Mouse (Mus musculus): ENCODE measurements around the gene Lrrc15. TPM values are rescaled to one million over a fixed set of nuclear protein-coding genes. Genes with fewer than 3 reads are reported as not detected.

Lrrc15 gene
- polyA plus RNA-seq, 1 experiment from 2014 or later = 1.1 TPM

DNA sequence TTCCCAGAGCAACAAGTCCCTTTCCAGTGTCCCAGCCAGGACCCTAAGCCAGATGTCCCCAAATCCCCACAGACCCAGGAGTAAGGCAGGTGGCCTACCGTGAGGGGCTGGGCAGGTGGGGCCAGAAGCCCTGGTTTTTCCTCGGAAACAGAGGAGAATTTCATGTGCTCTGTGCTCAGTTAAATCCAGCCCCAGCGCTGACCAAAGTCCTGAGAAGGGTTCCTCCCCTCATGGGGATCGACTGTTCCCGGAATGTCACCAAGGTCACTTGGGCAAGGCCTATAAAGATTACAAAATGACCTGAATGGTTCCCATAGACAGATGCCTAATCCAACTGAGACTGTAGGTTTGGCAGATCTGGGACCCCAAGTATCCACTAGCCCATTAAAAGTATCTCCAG lies 15.7 kb downstream of the Lrrc15 start, which contains the start of gene Cpn2:
Gene Cpn2, minus strand, starts transcription at position 141 of the 400 bp plus-strand sequence.
- H3K27ac ChIP-seq (ENCODE audit: low read depth, low read length) = no peak within 1 kb of the TSS
- no peak within 1 kb of the TSS for H3K4me2 ChIP-seq (replicated peaks; ENCODE audit: low read depth, low read length)
- no peaks in the 10 kb centered on the region for H3K4me1 ChIP-seq (ENCODE audit: control insufficient read depth, insufficient read depth, low read length)
- no peak for ATAC-seq (ENCODE audit: low FRiP score, low TSS enrichment)
- H3K36me3 ChIP-seq (ENCODE audit: control insufficient read depth, insufficient read depth, low read length) = no peaks in the 10 kb centered on the region
- H3K4me3 ChIP-seq (ENCODE audit: low read length) = no peak within 1 kb of the TSS
- no peak within 1 kb of the TSS for H3K9ac ChIP-seq (ENCODE audit: low read depth, low read length)
- no peaks in the 10 kb centered on the region for H3K9me3 ChIP-seq (ENCODE audit: control insufficient read depth, low read length)
- 72% methylated on average over 5 of the region's 5 CpGs for WGBS
- no peaks in the 10 kb centered on the region for H3K27me3 ChIP-seq (ENCODE audit: control insufficient read depth, insufficient read depth, low read length)

DNA sequence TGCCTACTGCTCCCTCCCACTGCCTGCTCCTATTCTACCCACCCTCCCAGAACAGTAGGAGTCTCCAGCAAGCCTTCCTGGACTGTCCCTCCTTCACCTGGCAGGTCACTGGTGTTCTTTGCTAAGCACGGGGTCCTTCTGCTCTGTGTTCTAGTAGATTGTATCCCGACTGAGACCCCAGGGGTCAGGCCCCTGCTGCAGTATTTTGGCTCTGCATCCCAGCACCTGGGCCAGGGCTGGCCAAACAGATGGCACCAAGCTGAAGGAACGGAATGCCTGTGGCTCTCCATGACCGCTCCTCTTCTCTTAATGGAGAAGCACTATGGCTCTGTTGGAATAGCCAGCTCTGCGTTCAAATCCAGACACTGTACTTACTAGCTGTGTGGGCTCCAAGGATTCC lies 16.5 kb downstream of the Lrrc15 start:
- no peak overlapping the region for H3K9ac ChIP-seq (ENCODE audit: low read depth, low read length)
- no peaks in the 10 kb centered on the region for H3K4me1 ChIP-seq (ENCODE audit: control insufficient read depth, insufficient read depth, low read length)
- H3K27ac ChIP-seq (ENCODE audit: low read depth, low read length) = no peak overlapping the region
- H3K4me3 ChIP-seq (ENCODE audit: low read length) = no peak overlapping the region
- 88% methylated on average over 5 of the region's 5 CpGs for WGBS
- no peak overlapping the region for H3K4me2 ChIP-seq (replicated peaks; ENCODE audit: low read depth, low read length)
- H3K27me3 ChIP-seq (ENCODE audit: control insufficient read depth, insufficient read depth, low read length) = no peaks in the 10 kb centered on the region
- H3K9me3 ChIP-seq (ENCODE audit: control insufficient read depth, low read length) = no peaks in the 10 kb centered on the region
- H3K36me3 ChIP-seq (ENCODE audit: control insufficient read depth, insufficient read depth, low read length) = no peaks in the 10 kb centered on the region
- ATAC-seq (ENCODE audit: low FRiP score, low TSS enrichment) = no peak

DNA sequence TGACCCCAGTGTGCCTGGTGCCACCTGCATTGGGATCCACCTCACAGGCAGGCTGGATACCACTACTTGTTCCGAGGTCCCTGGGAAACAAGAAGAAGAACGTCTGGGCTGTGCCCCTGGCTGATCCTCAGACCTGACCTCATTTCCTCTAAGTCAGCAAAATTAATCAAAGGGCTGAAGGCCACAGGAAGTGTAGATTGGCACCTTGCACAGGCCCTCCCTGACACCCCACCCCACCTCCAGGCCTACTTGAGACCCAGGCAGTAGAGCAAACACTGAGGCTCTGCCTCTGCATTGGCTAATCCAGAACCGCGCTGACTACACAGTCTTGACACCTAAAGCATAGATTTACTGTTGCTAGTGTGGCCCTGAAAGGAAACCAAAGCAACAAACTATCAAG lies 17.4 kb downstream of the Lrrc15 start:
- no peak; the same call in 1 of the 2 replicates for ATAC-seq (ENCODE audit: low FRiP score, low TSS enrichment)
- no peaks in the 10 kb centered on the region for H3K9me3 ChIP-seq (ENCODE audit: control insufficient read depth, low read length)
- H3K36me3 ChIP-seq (ENCODE audit: control insufficient read depth, insufficient read depth, low read length) = no peaks in the 10 kb centered on the region
- no peak overlapping the region for H3K27ac ChIP-seq (ENCODE audit: low read depth, low read length)
- no peak overlapping the region for H3K9ac ChIP-seq (ENCODE audit: low read depth, low read length)
- no peak overlapping the region for H3K4me2 ChIP-seq (replicated peaks; ENCODE audit: low read depth, low read length)
- 46% methylated on average over 4 of the region's 4 CpGs for WGBS
- no peak overlapping the region for H3K4me3 ChIP-seq (ENCODE audit: low read length)
- H3K4me1 ChIP-seq (ENCODE audit: control insufficient read depth, insufficient read depth, low read length) = no peaks in the 10 kb centered on the region
- no peaks in the 10 kb centered on the region for H3K27me3 ChIP-seq (ENCODE audit: control insufficient read depth, insufficient read depth, low read length)

DNA sequence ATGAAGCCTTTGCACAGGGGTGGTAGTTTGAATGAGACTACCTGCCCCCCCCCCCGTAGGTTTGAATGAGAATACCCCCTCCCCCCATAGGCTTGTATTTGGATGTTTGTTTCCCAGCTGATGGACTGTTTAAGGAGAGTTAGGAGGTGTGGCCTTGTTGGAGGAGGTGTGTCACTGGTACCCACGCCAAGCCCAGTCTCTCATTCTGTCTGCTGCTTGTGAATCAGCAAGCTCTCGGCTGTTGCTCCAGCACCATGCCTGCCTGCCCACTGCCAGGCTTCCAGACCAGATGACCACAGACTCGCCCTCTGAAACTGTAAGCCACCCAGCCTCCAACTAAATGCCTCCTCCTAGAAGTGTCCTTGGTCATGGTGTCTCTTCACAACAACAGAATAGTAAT lies 19.9 kb downstream of the Lrrc15 start:
- Histone ChIP-seq H3K9me3 (ENCODE audit: control insufficient read depth, low read length) (no peaks in the 10 kb centered on the region), H3K36me3 (ENCODE audit: control insufficient read depth, insufficient read depth, low read length) (no peaks in the 10 kb centered on the region), H3K4me3 (ENCODE audit: low read length) (no peak overlapping the region), H3K4me1 (ENCODE audit: control insufficient read depth, insufficient read depth, low read length) (no peaks in the 10 kb centered on the region), H3K27ac (ENCODE audit: low read depth, low read length) (no peak overlapping the region), H3K4me2 (replicated peaks; ENCODE audit: low read depth, low read length) (no peak overlapping the region), H3K9ac (ENCODE audit: low read depth, low read length) (no peak overlapping the region), H3K27me3 (ENCODE audit: control insufficient read depth, insufficient read depth, low read length) (no peaks in the 10 kb centered on the region)
- no peak for ATAC-seq (ENCODE audit: low FRiP score, low TSS enrichment)
- 64% methylated on average over 4 of the region's 4 CpGs for WGBS

DNA sequence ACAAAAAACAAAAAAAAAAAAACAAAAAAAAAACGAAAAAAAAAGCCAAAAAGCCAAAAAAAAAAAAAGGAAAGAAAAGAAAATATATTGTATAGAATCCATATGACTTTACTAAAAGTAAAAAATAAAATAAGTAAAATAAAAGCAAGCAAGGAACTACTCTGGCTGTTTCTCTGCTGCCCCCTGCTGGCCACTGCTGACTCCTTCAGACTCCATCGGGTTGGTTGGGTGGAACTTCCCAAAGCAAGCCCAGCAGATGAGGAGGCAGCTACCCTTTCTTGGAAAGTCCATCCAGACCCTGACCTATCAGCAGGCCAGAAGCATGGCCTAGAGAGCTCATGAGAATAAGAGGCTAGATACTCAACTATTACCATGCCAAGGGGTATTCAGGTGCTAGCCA lies 20.4 kb downstream of the Lrrc15 start:
- no peaks in the 10 kb centered on the region for H3K4me1 ChIP-seq (ENCODE audit: control insufficient read depth, insufficient read depth, low read length)
- H3K27me3 ChIP-seq (ENCODE audit: control insufficient read depth, insufficient read depth, low read length) = no peaks in the 10 kb centered on the region
- H3K4me3 ChIP-seq (ENCODE audit: low read length) = no peak overlapping the region
- H3K4me2 ChIP-seq (replicated peaks; ENCODE audit: low read depth, low read length) = no peak overlapping the region
- H3K9me3 ChIP-seq (ENCODE audit: control insufficient read depth, low read length) = no peaks in the 10 kb centered on the region
- H3K27ac ChIP-seq (ENCODE audit: low read depth, low read length) = no peak overlapping the region
- ATAC-seq (ENCODE audit: low FRiP score, low TSS enrichment) = no peak
- no peaks in the 10 kb centered on the region for H3K36me3 ChIP-seq (ENCODE audit: control insufficient read depth, insufficient read depth, low read length)
- no peak overlapping the region for H3K9ac ChIP-seq (ENCODE audit: low read depth, low read length)
- 2% methylated on average over 2 of the region's 2 CpGs for WGBS

DNA sequence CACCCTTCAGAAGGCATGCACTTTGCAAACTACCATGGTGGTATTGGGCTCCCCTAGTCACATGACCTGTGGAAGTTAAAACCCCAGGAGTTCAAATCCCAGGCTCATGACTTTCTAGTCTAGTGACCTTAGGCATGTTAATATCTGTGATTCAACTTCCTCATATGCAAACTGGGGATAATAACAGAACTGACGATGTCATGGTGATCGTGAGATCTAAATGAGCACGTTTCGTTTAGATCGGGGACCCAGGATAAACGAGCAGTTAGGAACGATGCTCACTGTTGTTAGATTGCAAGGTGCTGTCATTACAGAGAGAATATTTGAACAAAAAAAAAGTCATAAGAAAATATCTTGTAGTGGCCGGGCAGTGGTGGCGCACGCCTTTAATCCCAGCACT lies 20.9 kb downstream of the Lrrc15 start:
- Histone ChIP-seq H3K4me3 (ENCODE audit: low read length) (no peak overlapping the region), H3K9me3 (ENCODE audit: control insufficient read depth, low read length) (no peaks in the 10 kb centered on the region), H3K27me3 (ENCODE audit: control insufficient read depth, insufficient read depth, low read length) (no peaks in the 10 kb centered on the region), H3K27ac (ENCODE audit: low read depth, low read length) (no peak overlapping the region), H3K4me1 (ENCODE audit: control insufficient read depth, insufficient read depth, low read length) (no peaks in the 10 kb centered on the region), H3K36me3 (ENCODE audit: control insufficient read depth, insufficient read depth, low read length) (no peaks in the 10 kb centered on the region), H3K4me2 (replicated peaks; ENCODE audit: low read depth, low read length) (no peak overlapping the region), H3K9ac (ENCODE audit: low read depth, low read length) (no peak overlapping the region)
- no peak for ATAC-seq (ENCODE audit: low FRiP score, low TSS enrichment)
- 89% methylated on average over 10 of the region's 10 CpGs for WGBS

DNA sequence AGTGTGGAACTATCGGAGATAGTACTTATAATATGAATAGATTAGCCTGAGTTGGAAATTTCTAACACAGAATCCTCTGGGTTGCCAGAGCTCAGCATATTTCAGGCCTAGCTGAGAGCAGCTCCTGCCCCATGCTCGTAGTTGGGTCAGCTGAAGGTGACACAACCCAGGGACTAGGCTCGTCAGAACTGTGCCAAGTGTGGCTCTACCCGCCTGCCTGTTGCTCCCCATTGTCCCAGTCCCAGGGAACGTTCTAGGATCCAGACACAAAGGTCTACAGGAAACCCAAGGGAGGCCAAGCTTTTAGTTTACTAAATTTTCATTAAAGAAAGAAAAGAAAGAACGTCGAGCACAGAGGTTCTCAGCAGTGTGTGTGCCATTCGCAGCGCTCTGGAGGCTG lies 21.7 kb downstream of the Lrrc15 start:
- H3K27me3 ChIP-seq (ENCODE audit: control insufficient read depth, insufficient read depth, low read length) = no peaks in the 10 kb centered on the region
- 91% methylated on average over 9 of the region's 9 CpGs for WGBS

DNA sequence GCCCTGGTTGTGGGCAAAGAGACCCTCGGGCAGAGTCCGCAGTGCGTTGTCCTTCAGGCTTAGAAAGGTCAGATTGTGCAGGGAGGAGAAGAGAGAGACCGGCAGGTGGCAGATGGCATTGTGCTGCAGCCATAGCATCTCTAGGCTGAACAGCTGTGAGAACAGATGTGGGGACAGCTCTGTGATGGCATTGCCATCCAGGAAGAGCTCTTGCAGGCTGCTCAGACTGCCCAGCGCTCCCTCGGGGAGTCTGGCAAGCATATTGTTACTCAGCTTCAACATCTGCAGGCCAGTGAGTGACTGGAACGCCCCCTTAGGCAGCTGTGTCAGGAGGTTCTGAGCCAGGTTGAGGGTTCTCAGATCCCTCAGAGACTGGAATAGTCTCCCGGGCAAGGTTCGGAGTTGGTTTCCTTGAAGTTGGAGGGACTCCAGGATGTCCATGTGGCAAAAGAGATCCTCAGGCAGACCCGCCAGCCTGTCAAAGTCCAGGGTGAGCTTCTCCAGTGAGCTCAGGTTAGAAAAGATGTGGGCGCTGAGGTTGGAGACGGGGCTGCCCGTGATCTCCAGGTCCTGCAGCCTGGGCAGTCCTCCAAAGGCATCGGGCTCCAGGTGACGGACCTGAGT lies 22.9 kb downstream of the Lrrc15 start:
- Histone ChIP-seq H3K9ac (ENCODE audit: low read depth, low read length) (no peak overlapping the region), H3K4me2 (replicated peaks; ENCODE audit: low read depth, low read length) (no peak overlapping the region), H3K36me3 (ENCODE audit: control insufficient read depth, insufficient read depth, low read length) (no peaks in the 10 kb centered on the region), H3K27me3 (ENCODE audit: control insufficient read depth, insufficient read depth, low read length) (no peaks in the 10 kb centered on the region), H3K27ac (ENCODE audit: low read depth, low read length) (no peak overlapping the region), H3K9me3 (ENCODE audit: control insufficient read depth, low read length) (no peaks in the 10 kb centered on the region), H3K4me1 (ENCODE audit: control insufficient read depth, insufficient read depth, low read length) (no peaks in the 10 kb centered on the region), H3K4me3 (ENCODE audit: low read length) (no peak overlapping the region)
- 90% methylated on average over 15 of the region's 15 CpGs for WGBS
- ATAC-seq (ENCODE audit: low FRiP score, low TSS enrichment) = no peak

More for the DNA sequence above, 21.7 kb downstream of the Lrrc15 start:
- Histone ChIP-seq H3K4me3 (ENCODE audit: low read length) (no peak overlapping the region), H3K4me1 (ENCODE audit: control insufficient read depth, insufficient read depth, low read length) (no peaks in the 10 kb centered on the region), H3K9me3 (ENCODE audit: control insufficient read depth, low read length) (no peaks in the 10 kb centered on the region), H3K4me2 (replicated peaks; ENCODE audit: low read depth, low read length) (no peak overlapping the region), H3K36me3 (ENCODE audit: control insufficient read depth, insufficient read depth, low read length) (no peaks in the 10 kb centered on the region), H3K27ac (ENCODE audit: low read depth, low read length) (no peak overlapping the region), H3K9ac (ENCODE audit: low read depth, low read length) (no peak overlapping the region)
- no peak for ATAC-seq (ENCODE audit: low FRiP score, low TSS enrichment)

DNA sequence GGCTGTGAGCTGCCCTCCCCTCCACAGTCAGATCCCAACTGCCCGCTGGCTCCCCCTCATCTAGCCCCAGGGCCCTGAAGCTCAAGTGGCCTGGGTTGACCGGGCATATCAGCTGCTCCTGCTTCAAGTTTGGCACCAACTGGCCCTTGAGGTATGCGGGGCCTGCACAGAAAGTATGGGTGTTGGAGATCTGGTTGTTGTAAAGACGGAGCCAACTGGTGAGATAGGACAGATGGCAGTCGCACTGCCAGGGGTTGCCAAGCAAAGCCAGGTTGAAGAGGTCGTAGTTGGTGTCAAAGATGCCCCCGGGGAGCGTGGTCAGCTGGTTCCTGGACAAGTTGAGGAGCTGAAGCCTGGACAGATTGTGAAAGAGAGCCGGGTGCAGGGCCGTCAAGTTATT lies 23.6 kb downstream of the Lrrc15 start:
- H3K4me3 ChIP-seq (ENCODE audit: low read length) = no peak overlapping the region
- no peaks in the 10 kb centered on the region for H3K4me1 ChIP-seq (ENCODE audit: control insufficient read depth, insufficient read depth, low read length)
- no peak overlapping the region for H3K27ac ChIP-seq (ENCODE audit: low read depth, low read length)
- no peaks in the 10 kb centered on the region for H3K9me3 ChIP-seq (ENCODE audit: control insufficient read depth, low read length)
- WGBS = 83% methylated on average over 10 of the region's 10 CpGs
- H3K36me3 ChIP-seq (ENCODE audit: control insufficient read depth, insufficient read depth, low read length) = no peaks in the 10 kb centered on the region
- no peak for ATAC-seq (ENCODE audit: low FRiP score, low TSS enrichment)
- H3K4me2 ChIP-seq (replicated peaks; ENCODE audit: low read depth, low read length) = no peak overlapping the region
- no peak overlapping the region for H3K9ac ChIP-seq (ENCODE audit: low read depth, low read length)
- H3K27me3 ChIP-seq (ENCODE audit: control insufficient read depth, insufficient read depth, low read length) = no peaks in the 10 kb centered on the region

Measured in kidney, embryonic 14.5 days (tissue).